Mouse (Mus musculus) megakaryocyte progenitor cell, adult 5-6 weeks (primary cell): ENCODE results near the gene Myog. TPM values are rescaled to one million over a fixed set of nuclear protein-coding genes. Genes with fewer than 3 reads are reported as not detected.
"Not testable (repeated sequence)": the region's sequence is repeated elsewhere in the genome, so short reads cannot be mapped to it uniquely, and the experiment has no call there.

Source experiments
- ATAC-seq: replicated peaks from 2 replicates; pipeline ENCODE4 v1.8.0; 2016; ENCODE audit warnings: mild to moderate bottlenecking, moderate TSS enrichment, inconsistent platforms; ENCODE audit not compliant: poor library complexity
- total RNA-seq, 2 experiments: library from RNA; stranded (forward) in 1 of 2; stranded (reverse) in 1 of 2; fragments of 157-497, 149-512 nt in 1 of 2; fragments of 200-1000 nt in 1 of 2; gene quantifications; 2 replicates each; pipeline versions ENCODE4 v1.2.3 to v1.2.4; 2015 to 2017

Gene Myog
- not detected in 2 replicates for total RNA-seq (2015)
- not detected in 2 replicates for total RNA-seq (2017)

GRCm38 (mm10) chr1:134289598-134290099 is at the start of gene Myog:
TSS of gene Myog (plus strand) at chr1:134289989.
- no peak for ATAC-seq

- no peak for ATAC-seq
Observed at GRCm38 (mm10) chr1:134240701-134241100, 49.1 kb upstream of the Myog start.

- no peak for ATAC-seq
Observed at GRCm38 (mm10) chr1:134241298-134241697, 48.5 kb upstream of the Myog start.

GRCm38 (mm10) chr1:134242286-134242685 is 47.5 kb upstream of the Myog start:
- no peak for ATAC-seq

- no peak for ATAC-seq
Observed at GRCm38 (mm10) chr1:134243505-134243904, 46.3 kb upstream of the Myog start.

GRCm38 (mm10) chr1:134243948-134244914 is 45.6 kb upstream of the Myog start:
- ATAC-seq: peak; percentile 99

- ATAC-seq: no peak
Observed at GRCm38 (mm10) chr1:134245004-134245717, 44.6 kb upstream of the Myog start.

GRCm38 (mm10) chr1:134246590-134246989 is 43.2 kb upstream of the Myog start:
- ATAC-seq: no peak

- ATAC-seq: not testable (repeated sequence)
Observed at GRCm38 (mm10) chr1:134249681-134250080, 40.1 kb upstream of the Myog start.

- ATAC-seq: no peak
Observed at GRCm38 (mm10) chr1:134264341-134264740, 25.4 kb upstream of the Myog start.

- ATAC-seq: no peak
Observed at GRCm38 (mm10) chr1:134265797-134266196, 24.0 kb upstream of the Myog start.

- ATAC-seq: no peak
Observed at GRCm38 (mm10) chr1:134270026-134270425, 19.8 kb upstream of the Myog start.

GRCm38 (mm10) chr1:134272754-134273250 is 17.0 kb upstream of the Myog start:
- no peak for ATAC-seq

GRCm38 (mm10) chr1:134273493-134274395 is 16.0 kb upstream of the Myog start:
- no peak for ATAC-seq

GRCm38 (mm10) chr1:134274483-134274920 is 15.3 kb upstream of the Myog start:
- ATAC-seq: no peak

- ATAC-seq: no peak
Observed at GRCm38 (mm10) chr1:134275616-134276464, 13.9 kb upstream of the Myog start.

- no peak for ATAC-seq
Observed at GRCm38 (mm10) chr1:134276823-134277222, 13.0 kb upstream of the Myog start.

GRCm38 (mm10) chr1:134280174-134280573 is 9.6 kb upstream of the Myog start:
- no peak for ATAC-seq

- no peak for ATAC-seq
Observed at GRCm38 (mm10) chr1:134281563-134281962, 8.2 kb upstream of the Myog start.
